Mouse (Mus musculus): ENCODE measurements around the gene Gm11939.
"Not testable (repeated sequence)": the region's sequence is repeated elsewhere in the genome, so short reads cannot be mapped to it uniquely, and the experiment has no call there.

The Gm11939 gene

GRCm38 (mm10) chr11:99559366-99559765, at the start of gene Gm11939:
TSS of gene Gm11939 (minus strand) at chr11:99559466.
- DNase-seq (ENCODE audit: low spot score), result no peak

GRCm38 (mm10) chr11:99603208-99603607, 43.9 kb upstream of the Gm11939 start, which contains the start of gene Gm11938:
TSS of gene Gm11938 (minus strand) at chr11:99603308.
- DNase-seq (ENCODE audit: low spot score), result not testable (repeated sequence)

GRCm38 (mm10) chr11:99597742-99598141, 38.5 kb upstream of the Gm11939 start, which contains the start of gene Krtap9-3:
TSS of gene Krtap9-3 (minus strand) at chr11:99598105.
- not testable (repeated sequence) for DNase-seq (ENCODE audit: low spot score)

- DNase-seq (ENCODE audit: low spot score), result no peak
Observed at GRCm38 (mm10) chr11:99590981-99591380, 31.7 kb upstream of the Gm11939 start, which contains the start of gene Krtap1-3. TSS of gene Krtap1-3 (minus strand) at chr11:99591339.

GRCm38 (mm10) chr11:99585096-99585495, 25.8 kb upstream of the Gm11939 start:
- DNase-seq (ENCODE audit: low spot score), result peak; percentile 19

- no peak for DNase-seq (ENCODE audit: low spot score)
Observed at GRCm38 (mm10) chr11:99583245-99583704, 24.0 kb upstream of the Gm11939 start, which contains the start of gene Krtap1-4. TSS of gene Krtap1-4 (minus strand) at chr11:99583654.

- no peak for DNase-seq (ENCODE audit: low spot score)
Observed at GRCm38 (mm10) chr11:99581564-99581963, 22.3 kb upstream of the Gm11939 start.

GRCm38 (mm10) chr11:99581051-99581450, 21.8 kb upstream of the Gm11939 start:
- no peak for DNase-seq (ENCODE audit: low spot score)

GRCm38 (mm10) chr11:99580636-99581035, 21.4 kb upstream of the Gm11939 start, which contains the start of gene Krtap1-5:
TSS of gene Krtap1-5 (minus strand) at chr11:99581016.
- DNase-seq (ENCODE audit: low spot score), result no peak

- DNase-seq (ENCODE audit: low spot score), result peak; percentile 42
Observed at GRCm38 (mm10) chr11:99574106-99574505, 14.8 kb upstream of the Gm11939 start.

GRCm38 (mm10) chr11:99573164-99573563, 13.9 kb upstream of the Gm11939 start:
- no peak for DNase-seq (ENCODE audit: low spot score)

- no peak for DNase-seq (ENCODE audit: low spot score)
Observed at GRCm38 (mm10) chr11:99566530-99566929, 7.3 kb upstream of the Gm11939 start, which contains the start of gene Krtap3-1. TSS of gene Krtap3-1 (minus strand) at chr11:99566630.

- DNase-seq (ENCODE audit: low spot score), result no peak
Observed at GRCm38 (mm10) chr11:99562580-99562979, 3.3 kb upstream of the Gm11939 start.

GRCm38 (mm10) chr11:99557976-99558745, 1.1 kb downstream of the Gm11939 start:
- no peak for DNase-seq (ENCODE audit: low spot score)

GRCm38 (mm10) chr11:99556753-99557152, 2.5 kb downstream of the Gm11939 start, which contains the start of gene Krtap3-2:
TSS of gene Krtap3-2 (minus strand) at chr11:99556853.
- no peak for DNase-seq (ENCODE audit: low spot score)

- DNase-seq (ENCODE audit: low spot score), result no peak
Observed at GRCm38 (mm10) chr11:99556195-99556594, 3.1 kb downstream of the Gm11939 start.

GRCm38 (mm10) chr11:99550765-99551164, 8.5 kb downstream of the Gm11939 start, which contains the start of gene Krtap3-3:
TSS of gene Krtap3-3 (minus strand) at chr11:99550865.
- no peak for DNase-seq (ENCODE audit: low spot score)

GRCm38 (mm10) chr11:99547892-99548291, 11.4 kb downstream of the Gm11939 start:
- no peak for DNase-seq (ENCODE audit: low spot score)

- DNase-seq (ENCODE audit: low spot score), result peak; percentile 35
Observed at GRCm38 (mm10) chr11:99539721-99540120, 19.5 kb downstream of the Gm11939 start.

- DNase-seq (ENCODE audit: low spot score), result no peak
Observed at GRCm38 (mm10) chr11:99521288-99521860, 37.9 kb downstream of the Gm11939 start, which contains the start of gene Krt39. TSS of gene Krt39 (minus strand) at chr11:99521338.

GRCm38 (mm10) chr11:99514098-99514497, 45.2 kb downstream of the Gm11939 start:
- DNase-seq (ENCODE audit: low spot score), result no peak

All from ovary, adult 18-20 months (tissue).